Mouse (Mus musculus): ENCODE measurements around the gene E030018B13Rik. TPM values are rescaled to one million over a fixed set of nuclear protein-coding genes. Genes with fewer than 3 reads are reported as not detected.

E030018B13Rik gene
- polyA plus RNA-seq, 1 experiment from 2014 or later = not detected

- Histone ChIP-seq H3K4me1 (replicated peaks) (peaks cover 87% of the 10 kb centered on the region), H3K9me3 (replicated peaks) (no peaks in the 10 kb centered on the region), H3K27ac (peak overlapping the region; percentile 60), H3K36me3 (no peaks in the 10 kb centered on the region), H3K4me3 (replicated peaks) (no peak overlapping the region), H3K4me2 (peak overlapping the region; percentile 15), H3K27me3 (no peaks in the 10 kb centered on the region), H3K9ac (no peak overlapping the region)
- ATAC-seq (ENCODE audit: low read depth) (0 out of 2 replicates have a peak, but pooled peaks have one; percentile 3), DNase-seq (no peak)
- WGBS (ENCODE audit: insufficient replicate concordance) = 22% methylated on average over 11 of the region's 11 CpGs
These were observed 8.0 kb upstream of the E030018B13Rik start for GRCm38 (mm10) chr7:63908496-63909285.

DNA sequence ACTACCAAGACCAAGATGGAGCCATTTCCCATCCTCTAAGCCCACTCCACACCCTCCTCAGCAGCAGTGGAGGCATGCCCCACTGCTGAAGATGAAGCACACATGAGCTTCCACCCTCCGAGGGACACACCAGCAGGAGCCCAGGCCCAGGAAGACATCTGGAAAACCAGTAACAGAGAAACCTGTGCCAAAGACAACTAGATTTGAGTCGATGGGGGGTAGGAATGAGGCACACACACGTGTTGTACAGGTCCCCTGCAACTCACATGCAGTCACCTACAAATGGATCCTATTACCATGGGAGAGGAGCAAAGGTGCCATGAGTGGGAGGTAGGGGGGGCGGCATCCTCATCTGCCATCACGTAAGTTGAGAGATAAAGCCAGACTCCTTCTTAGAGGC is 6.4 kb upstream of the E030018B13Rik start:
- Histone ChIP-seq H3K9me3 (replicated peaks) (no peaks in the 10 kb centered on the region), H3K4me2 (no peak overlapping the region), H3K4me3 (replicated peaks) (no peak overlapping the region), H3K27me3 (no peaks in the 10 kb centered on the region), H3K9ac (no peak overlapping the region), H3K27ac (peak overlapping the region; percentile 31; the same call in 1 of the 2 replicates), H3K4me1 (replicated peaks) (peaks cover 91% of the 10 kb centered on the region), H3K36me3 (no peaks in the 10 kb centered on the region)
- DNase-seq (no peak), ATAC-seq (ENCODE audit: low read depth) (no peak)
- WGBS (ENCODE audit: insufficient replicate concordance) = 67% methylated on average over 5 of the region's 5 CpGs

GRCm38 (mm10) chr7:63910912-63911311 is 5.7 kb upstream of the E030018B13Rik start:
- 24% methylated on average over 4 of the region's 4 CpGs for WGBS (ENCODE audit: insufficient replicate concordance)
- ATAC-seq (ENCODE audit: low read depth) = no peak
- H3K4me2 ChIP-seq = no peak overlapping the region
- H3K9ac ChIP-seq = no peak overlapping the region
- H3K36me3 ChIP-seq = no peaks in the 10 kb centered on the region
- H3K4me1 ChIP-seq (replicated peaks) = peaks cover 85% of the 10 kb centered on the region
- H3K27ac ChIP-seq = peak overlapping the region; percentile 31
- H3K27me3 ChIP-seq = no peaks in the 10 kb centered on the region
- DNase-seq = no peak
- no peak overlapping the region for H3K4me3 ChIP-seq (replicated peaks)
- H3K9me3 ChIP-seq (replicated peaks) = no peaks in the 10 kb centered on the region

DNA sequence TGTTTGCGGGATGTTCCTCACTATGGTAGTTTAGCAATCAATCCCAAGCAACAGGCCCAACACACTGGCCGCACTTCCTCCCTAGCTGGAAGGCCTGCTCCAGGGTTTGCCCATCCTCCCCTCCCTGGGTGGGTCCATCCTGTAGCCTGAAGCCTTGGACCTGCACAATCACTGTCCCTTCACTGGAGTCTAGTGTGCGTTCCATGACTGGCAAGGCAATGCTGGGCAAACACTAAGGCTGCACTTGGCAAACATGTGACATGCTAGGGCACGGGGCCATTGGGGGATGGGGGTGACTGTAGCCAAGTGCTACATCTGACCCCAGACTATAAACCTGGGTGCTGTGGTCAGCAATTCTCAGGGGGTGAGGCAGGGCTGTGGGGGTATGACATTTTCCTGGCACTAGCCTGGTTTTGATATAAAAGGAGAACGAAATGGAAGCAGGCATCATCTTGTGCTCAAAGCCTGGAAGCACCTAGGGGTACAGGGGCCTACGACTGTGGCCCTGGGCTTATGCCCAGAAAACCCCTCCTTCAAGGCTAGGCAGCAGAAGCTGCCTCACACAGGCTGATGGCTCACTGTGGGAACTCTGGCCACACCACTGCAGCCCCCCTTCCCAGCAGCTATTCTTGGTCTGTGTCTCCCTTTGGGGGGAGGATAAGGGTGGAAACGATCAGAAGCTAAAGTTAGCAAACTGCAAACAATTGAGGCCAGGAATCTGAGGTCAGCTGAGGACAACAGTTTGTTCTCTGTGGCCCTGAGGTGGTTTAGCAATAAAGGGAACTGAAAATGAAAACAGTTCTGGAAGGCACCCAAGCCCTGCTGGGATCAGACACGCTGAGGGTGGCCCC is 5.0 kb upstream of the E030018B13Rik start:
- DNase-seq (no peak), ATAC-seq (ENCODE audit: low read depth) (peak; percentile 15; the same call in 1 of the 2 replicates)
- Histone ChIP-seq H3K27me3 (no peaks in the 10 kb centered on the region), H3K4me2 (peak overlapping the region; percentile 8; the same call in 1 of the 2 replicates), H3K9me3 (replicated peaks) (no peaks in the 10 kb centered on the region), H3K27ac (peak overlapping the region; percentile 43; the same call in 1 of the 2 replicates), H3K4me3 (replicated peaks) (no peak overlapping the region), H3K4me1 (replicated peaks) (peaks cover 85% of the 10 kb centered on the region), H3K9ac (no peak overlapping the region), H3K36me3 (no peaks in the 10 kb centered on the region)
- WGBS (ENCODE audit: insufficient replicate concordance) = 42% methylated on average over 8 of the region's 8 CpGs

DNA sequence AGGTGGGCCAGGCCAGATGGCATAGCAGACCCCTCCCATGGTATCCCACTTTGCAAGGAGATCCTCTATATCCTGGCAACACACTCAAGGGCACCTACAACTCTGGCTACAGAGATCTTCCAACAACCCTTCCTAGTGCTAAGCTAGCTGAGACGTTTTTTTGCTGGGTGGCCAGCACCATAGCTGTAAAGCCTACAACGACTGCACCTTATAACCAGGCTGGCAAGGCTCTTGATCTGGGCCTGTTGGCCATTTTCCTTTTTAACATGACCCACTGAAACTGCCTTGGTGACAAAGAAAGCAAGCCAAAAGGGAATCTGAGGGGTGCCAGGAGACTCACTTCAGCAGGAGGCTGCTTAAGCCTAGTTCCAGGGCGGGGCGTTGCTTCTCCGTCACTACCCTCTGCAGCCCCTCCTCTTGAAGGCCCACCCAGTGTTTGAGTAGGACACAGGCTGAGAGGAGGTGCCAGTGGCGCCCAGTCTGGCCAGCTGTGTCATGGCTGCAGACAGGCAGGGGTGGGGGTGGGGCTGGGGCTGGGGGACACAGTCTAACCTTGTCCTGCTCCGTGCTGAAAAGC is 4.3 kb upstream of the E030018B13Rik start:
- no peak overlapping the region for H3K4me2 ChIP-seq
- 0 out of 2 replicates have a peak, but pooled peaks have one; percentile 9 for ATAC-seq (ENCODE audit: low read depth)

GRCm38 (mm10) chr7:63912924-63913723 is 3.5 kb upstream of the E030018B13Rik start:
- Histone ChIP-seq H3K9me3 (replicated peaks) (no peaks in the 10 kb centered on the region), H3K4me1 (replicated peaks) (peaks cover 86% of the 10 kb centered on the region), H3K27me3 (no peaks in the 10 kb centered on the region), H3K4me2 (no peak overlapping the region), H3K27ac (no peak overlapping the region), H3K4me3 (replicated peaks) (no peak overlapping the region), H3K9ac (no peak overlapping the region), H3K36me3 (no peaks in the 10 kb centered on the region)
- ATAC-seq (ENCODE audit: low read depth) (no peak), DNase-seq (no peak)
- WGBS (ENCODE audit: insufficient replicate concordance) = 65% methylated on average over 12 of the region's 12 CpGs

More for the DNA sequence above, 4.3 kb upstream of the E030018B13Rik start:
- H3K9ac ChIP-seq = no peak overlapping the region
- DNase-seq = no peak
- H3K27ac ChIP-seq = peak overlapping the region; percentile 1; the same call in 1 of the 2 replicates
- no peaks in the 10 kb centered on the region for H3K27me3 ChIP-seq
- H3K4me3 ChIP-seq (replicated peaks) = no peak overlapping the region
- H3K4me1 ChIP-seq (replicated peaks) = peaks cover 89% of the 10 kb centered on the region
- H3K9me3 ChIP-seq (replicated peaks) = no peaks in the 10 kb centered on the region
- H3K36me3 ChIP-seq = no peaks in the 10 kb centered on the region
- 39% methylated on average over 7 of the region's 7 CpGs for WGBS (ENCODE audit: insufficient replicate concordance)

- 67% methylated on average over 10 of the region's 10 CpGs for WGBS (ENCODE audit: insufficient replicate concordance)
- H3K4me3 ChIP-seq (replicated peaks) = no peak overlapping the region
- DNase-seq = no peak
- H3K9me3 ChIP-seq (replicated peaks) = no peaks in the 10 kb centered on the region
- no peak for ATAC-seq (ENCODE audit: low read depth)
- no peak overlapping the region for H3K27ac ChIP-seq
- no peak overlapping the region for H3K4me2 ChIP-seq
- no peaks in the 10 kb centered on the region for H3K36me3 ChIP-seq
- no peaks in the 10 kb centered on the region for H3K27me3 ChIP-seq
- no peak overlapping the region for H3K9ac ChIP-seq
- H3K4me1 ChIP-seq (replicated peaks) = peaks cover 86% of the 10 kb centered on the region
These were observed 2.6 kb upstream of the E030018B13Rik start for GRCm38 (mm10) chr7:63913724-63914692.

DNA sequence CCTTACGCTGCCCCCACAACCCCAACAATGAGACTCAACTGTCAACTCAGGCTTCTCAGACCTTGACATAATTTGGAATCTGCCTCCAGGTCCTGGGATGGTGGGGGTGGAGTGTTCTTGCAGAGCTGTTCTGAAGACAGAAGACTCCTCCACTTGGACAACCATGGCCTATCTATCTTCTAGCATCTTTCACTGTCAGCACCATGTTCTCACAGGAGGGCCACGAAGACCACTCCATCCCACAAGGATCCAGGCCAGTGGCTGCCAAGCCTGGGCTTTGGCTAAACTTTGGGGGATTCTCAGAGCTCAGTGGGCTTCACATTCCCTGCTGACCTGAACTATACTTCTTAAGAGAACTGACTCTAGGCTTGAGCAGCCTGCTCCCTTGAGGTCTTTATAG is 1.8 kb upstream of the E030018B13Rik start:
- Histone ChIP-seq H3K36me3 (no peaks in the 10 kb centered on the region), H3K4me3 (replicated peaks) (no peak overlapping the region), H3K27me3 (no peaks in the 10 kb centered on the region), H3K4me2 (no peak overlapping the region), H3K4me1 (replicated peaks) (peaks cover 87% of the 10 kb centered on the region), H3K9me3 (replicated peaks) (no peaks in the 10 kb centered on the region), H3K9ac (no peak overlapping the region), H3K27ac (no peak overlapping the region)
- ATAC-seq (ENCODE audit: low read depth) (no peak), DNase-seq (no peak)
- WGBS (ENCODE audit: insufficient replicate concordance) = 86% methylated on average over 2 of the region's 2 CpGs

GRCm38 (mm10) chr7:63917693-63918092 is 1.0 kb downstream of the E030018B13Rik start:
- H3K4me3 ChIP-seq (replicated peaks) = no peak overlapping the region
- no peak overlapping the region for H3K27ac ChIP-seq
- WGBS (ENCODE audit: insufficient replicate concordance) = 76% methylated on average over 6 of the region's 6 CpGs
- no peak overlapping the region for H3K9ac ChIP-seq
- no peak for ATAC-seq (ENCODE audit: low read depth)
- H3K36me3 ChIP-seq = no peaks in the 10 kb centered on the region
- DNase-seq = no peak
- peaks cover 86% of the 10 kb centered on the region for H3K4me1 ChIP-seq (replicated peaks)
- no peaks in the 10 kb centered on the region for H3K27me3 ChIP-seq
- H3K9me3 ChIP-seq (replicated peaks) = no peaks in the 10 kb centered on the region
- no peak overlapping the region for H3K4me2 ChIP-seq
